Mouse (Mus musculus) erythroblast, embryonic 14.5 days (primary cell): ENCODE data around the gene Trappc10.

Experiments used
- GATA1 ChIP-seq: IDR thresholded peaks from 2 replicates; pipeline ENCODE4 v1.6.1; 2012; ENCODE audit warnings: low read length, inconsistent platforms, mixed read lengths
- TAL1 ChIP-seq: IDR thresholded peaks from 3 replicates; pipeline ENCODE4 v1.6.1; 2012; ENCODE audit warnings: low read length, inconsistent platforms, mixed read lengths

- TF ChIP-seq TAL1 (peak; percentile 61), GATA1 (peak; percentile 46)
These were observed 27.9 kb downstream of the Trappc10 start for GRCm38 (mm10) chr10:78216376-78217083.
